Mouse (Mus musculus): Measurements from ENCODE around the gene Tmem26.

- TF ChIP-seq POLR2A (IDR thresholded peaks at IDR 0.05; ENCODE audit: low read depth, low read length) (no peak), CTCF (IDR thresholded peaks at IDR 0.05; ENCODE audit: extremely low read depth, insufficient read length, insufficient replicate concordance, low read depth, low read length) (no peak)
Observed at GRCm38 (mm10) chr10:68678678-68679077, 44.8 kb upstream of the Tmem26 start.

All from small intestine, adult 2 months (tissue).